Mouse (Mus musculus) right cerebral cortex, adult 18-20 months (tissue): Measurements from ENCODE around the gene Rgs7bp.

Experiments used
- DNase-seq: peaks from one replicate; pipeline ENCODE4 v3.0.0; 2022; ENCODE audit warnings: mixed read lengths

Gene Rgs7bp

GRCm38 (mm10) chr13:105002831-105003157 lies 51.9 kb downstream of the Rgs7bp start:
- DNase-seq, result no peak

GRCm38 (mm10) chr13:105002132-105002830 lies 52.4 kb downstream of the Rgs7bp start:
- no peak for DNase-seq

GRCm38 (mm10) chr13:105001714-105002113 lies 53.0 kb downstream of the Rgs7bp start:
- DNase-seq, result no peak

- no peak for DNase-seq
These were observed 65.9 kb downstream of the Rgs7bp start for GRCm38 (mm10) chr13:104988811-104989258.

GRCm38 (mm10) chr13:104988009-104988540 lies 66.7 kb downstream of the Rgs7bp start:
- DNase-seq, result no peak

- DNase-seq, result no peak
These were observed 69.0 kb downstream of the Rgs7bp start for GRCm38 (mm10) chr13:104985691-104986090.

- DNase-seq, result peak; percentile 40
These were observed 70.7 kb downstream of the Rgs7bp start for GRCm38 (mm10) chr13:104983989-104984388.

- DNase-seq, result peak; percentile 80
These were observed 71.9 kb downstream of the Rgs7bp start for GRCm38 (mm10) chr13:104982781-104983353.

- DNase-seq, result no peak
These were observed 76.6 kb downstream of the Rgs7bp start for GRCm38 (mm10) chr13:104978176-104978575.

- DNase-seq, result no peak
These were observed 87.2 kb downstream of the Rgs7bp start for GRCm38 (mm10) chr13:104967486-104967885.

GRCm38 (mm10) chr13:104963716-104964115 lies 91.0 kb downstream of the Rgs7bp start:
- no peak for DNase-seq

GRCm38 (mm10) chr13:104962716-104963411 lies 91.9 kb downstream of the Rgs7bp start:
- peak; percentile 88 for DNase-seq

GRCm38 (mm10) chr13:104962166-104962565 lies 92.6 kb downstream of the Rgs7bp start:
- no peak for DNase-seq

- DNase-seq, result peak; percentile 47
These were observed 93.6 kb downstream of the Rgs7bp start for GRCm38 (mm10) chr13:104960951-104961715.

GRCm38 (mm10) chr13:104960206-104960928 lies 94.4 kb downstream of the Rgs7bp start:
- DNase-seq, result no peak

- no peak for DNase-seq
These were observed 95.0 kb downstream of the Rgs7bp start for GRCm38 (mm10) chr13:104959733-104960132.

GRCm38 (mm10) chr13:104947958-104948357 lies 106.8 kb downstream of the Rgs7bp start:
- peak; percentile 79 for DNase-seq

GRCm38 (mm10) chr13:104940483-104940882 lies 114.2 kb downstream of the Rgs7bp start:
- no peak for DNase-seq

GRCm38 (mm10) chr13:104939856-104940255 lies 114.9 kb downstream of the Rgs7bp start:
- peak; percentile 55 for DNase-seq

GRCm38 (mm10) chr13:104938966-104939593 lies 115.7 kb downstream of the Rgs7bp start:
- DNase-seq, result no peak

GRCm38 (mm10) chr13:104937759-104938158 lies 117.0 kb downstream of the Rgs7bp start:
- no peak for DNase-seq

- no peak for DNase-seq
These were observed 118.1 kb downstream of the Rgs7bp start for GRCm38 (mm10) chr13:104936586-104936985.
